Mouse (Mus musculus): ENCODE measurements around the gene Gm12569. TPM values are rescaled to one million over a fixed set of nuclear protein-coding genes. Genes with fewer than 3 reads are reported as not detected.

The Gm12569 gene
- total RNA-seq (2015; ENCODE audit: low replicate concordance) (not detected in 2 replicates), total RNA-seq (2017; ENCODE audit: low replicate concordance) (not detected in 2 replicates)

GRCm38 (mm10) chr11:51220308-51220707 lies at the start of gene Gm12569:
TSS of gene Gm12569 (plus strand) at chr11:51220473.
- ATAC-seq (replicated peaks; ENCODE audit: low FRiP score, poor library complexity, severe bottlenecking): no peak

- ATAC-seq (replicated peaks; ENCODE audit: low FRiP score, poor library complexity, severe bottlenecking): no peak
Measured at GRCm38 (mm10) chr11:51202726-51203125, 17.5 kb upstream of the Gm12569 start.

GRCm38 (mm10) chr11:51207758-51208157 lies 12.5 kb upstream of the Gm12569 start:
- ATAC-seq (replicated peaks; ENCODE audit: low FRiP score, poor library complexity, severe bottlenecking): no peak

GRCm38 (mm10) chr11:51211426-51211825 lies 8.8 kb upstream of the Gm12569 start:
- ATAC-seq (replicated peaks; ENCODE audit: low FRiP score, poor library complexity, severe bottlenecking): no peak

- no peak for ATAC-seq (replicated peaks; ENCODE audit: low FRiP score, poor library complexity, severe bottlenecking)
Measured at GRCm38 (mm10) chr11:51214021-51214420, 6.3 kb upstream of the Gm12569 start.

- ATAC-seq (replicated peaks; ENCODE audit: low FRiP score, poor library complexity, severe bottlenecking): no peak
Measured at GRCm38 (mm10) chr11:51219396-51219980, 785 bp upstream of the Gm12569 start.

GRCm38 (mm10) chr11:51227104-51227503 lies 6.8 kb downstream of the Gm12569 start:
- no peak for ATAC-seq (replicated peaks; ENCODE audit: low FRiP score, poor library complexity, severe bottlenecking)

- no peak for ATAC-seq (replicated peaks; ENCODE audit: low FRiP score, poor library complexity, severe bottlenecking)
Measured at GRCm38 (mm10) chr11:51234626-51235025, 14.4 kb downstream of the Gm12569 start.

GRCm38 (mm10) chr11:51242897-51243296 lies 22.6 kb downstream of the Gm12569 start:
- ATAC-seq (replicated peaks; ENCODE audit: low FRiP score, poor library complexity, severe bottlenecking): no peak

- no peak for ATAC-seq (replicated peaks; ENCODE audit: low FRiP score, poor library complexity, severe bottlenecking)
Measured at GRCm38 (mm10) chr11:51257006-51257405, 36.7 kb downstream of the Gm12569 start.

GRCm38 (mm10) chr11:51261680-51262219 lies 41.5 kb downstream of the Gm12569 start, which contains the start of gene Clk4:
TSS of gene Clk4 (plus strand) at chr11:51261730.
- ATAC-seq (replicated peaks; ENCODE audit: low FRiP score, poor library complexity, severe bottlenecking): no peak

- peak; percentile 93 for ATAC-seq (replicated peaks; ENCODE audit: low FRiP score, poor library complexity, severe bottlenecking)
Measured at GRCm38 (mm10) chr11:51262342-51263285, 42.3 kb downstream of the Gm12569 start, which contains the start of gene BC049762. TSS of gene BC049762 (minus strand) at chr11:51263046.

- peak; percentile 32 for ATAC-seq (replicated peaks; ENCODE audit: low FRiP score, poor library complexity, severe bottlenecking)
Measured at GRCm38 (mm10) chr11:51263286-51263831, 43.1 kb downstream of the Gm12569 start.

- ATAC-seq (replicated peaks; ENCODE audit: low FRiP score, poor library complexity, severe bottlenecking): peak; percentile 44; the same call in 1 of the 2 replicates
Measured at GRCm38 (mm10) chr11:51264352-51264751, 44.1 kb downstream of the Gm12569 start.

GRCm38 (mm10) chr11:51265326-51265725 lies 45.1 kb downstream of the Gm12569 start:
- no peak for ATAC-seq (replicated peaks; ENCODE audit: low FRiP score, poor library complexity, severe bottlenecking)

GRCm38 (mm10) chr11:51274418-51274817 lies 54.1 kb downstream of the Gm12569 start:
- no peak for ATAC-seq (replicated peaks; ENCODE audit: low FRiP score, poor library complexity, severe bottlenecking)
